Mouse (Mus musculus): Measurements from ENCODE around the gene Ksr1. TPM values are rescaled to one million over a fixed set of nuclear protein-coding genes. Genes with fewer than 3 reads are reported as not detected.
A peak's percentile ranks its signal among the peaks of the same experiment; 100 is the strongest.

The Ksr1 gene
- 3.1 and 3.5 TPM in 2 replicates for polyA plus RNA-seq (2015; fragmentation: Nextera tagmentation; extraction: Ambion mirVana)

DNA sequence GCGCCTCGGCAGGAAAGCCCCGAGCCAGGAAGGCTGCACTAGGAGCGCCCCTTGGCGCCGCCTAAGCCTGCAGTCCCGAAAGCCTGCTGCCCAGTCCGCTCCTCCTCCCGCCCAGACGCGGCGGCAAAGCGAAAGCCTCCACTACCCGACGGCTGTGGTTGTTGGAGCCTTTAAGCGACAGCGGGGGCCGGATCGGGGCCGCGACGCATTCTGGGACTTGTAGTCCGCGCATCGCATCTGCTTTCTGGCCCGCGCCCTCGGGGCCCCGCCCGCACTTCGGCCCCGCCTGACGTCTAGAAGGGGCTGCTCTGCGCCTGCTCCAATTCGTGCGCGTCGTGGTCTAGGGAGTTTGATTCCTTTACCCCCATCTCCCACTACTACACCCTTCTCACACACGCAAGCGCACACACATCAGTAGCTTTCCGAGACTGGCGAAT is at the start of gene Ksr1:
Ksr1 (minus strand) TSS at position 77 of the 437 bp plus-strand sequence.
- Histone ChIP-seq H3K27me3 (no peaks in the 10 kb centered on the region; the same call in 1 of the 2 replicates), H3K36me3 (no peaks in the 10 kb centered on the region), H3K27ac (peak within 1 kb of the TSS; percentile 95), H3K4me2 (peak within 1 kb of the TSS; percentile 72), H3K9me3 (no peaks in the 10 kb centered on the region), H3K9ac (peak within 1 kb of the TSS; percentile 94), H3K4me3 (peak within 1 kb of the TSS; percentile 68), H3K4me1 (replicated peaks) (peaks cover 35% of the 10 kb centered on the region)
- under 1% methylated on average over 42 of the region's 42 CpGs for WGBS
- peak; percentile 96 for ATAC-seq (ENCODE audit: low FRiP score)

DNA sequence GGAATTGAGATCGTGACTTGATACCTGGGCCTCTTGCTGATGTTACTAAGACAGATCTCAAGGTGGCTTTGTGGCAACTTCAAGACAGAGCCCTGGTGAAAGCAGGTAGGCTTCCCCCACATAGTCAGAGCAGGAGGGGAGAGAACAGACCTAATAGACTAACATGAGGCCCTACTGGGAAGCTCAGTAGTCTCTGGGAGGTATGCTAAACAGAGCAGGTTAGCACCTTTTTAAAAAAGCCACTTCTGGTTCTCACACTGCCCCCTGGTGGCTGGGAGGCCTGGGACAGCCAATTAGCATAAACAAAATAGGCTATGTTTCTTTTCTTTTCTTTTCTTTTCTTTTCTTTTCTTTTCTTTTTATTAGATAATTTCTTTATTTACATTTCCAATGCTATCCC is 46.0 kb upstream of the Ksr1 start:
- no peak overlapping the region for H3K27ac ChIP-seq
- no peaks in the 10 kb centered on the region for H3K36me3 ChIP-seq
- H3K4me1 ChIP-seq (replicated peaks): 0 out of 2 replicates have a peak, but pooled peaks cover 4% of the 10 kb centered on the region
- H3K4me2 ChIP-seq: no peak overlapping the region
- H3K9ac ChIP-seq: no peak overlapping the region
- no peak for ATAC-seq (ENCODE audit: low FRiP score)
- no peak overlapping the region for H3K4me3 ChIP-seq
- WGBS: 97% methylated on average over 1 of the region's 1 CpGs
- no peaks in the 10 kb centered on the region for H3K9me3 ChIP-seq
- no peaks in the 10 kb centered on the region for H3K27me3 ChIP-seq

DNA sequence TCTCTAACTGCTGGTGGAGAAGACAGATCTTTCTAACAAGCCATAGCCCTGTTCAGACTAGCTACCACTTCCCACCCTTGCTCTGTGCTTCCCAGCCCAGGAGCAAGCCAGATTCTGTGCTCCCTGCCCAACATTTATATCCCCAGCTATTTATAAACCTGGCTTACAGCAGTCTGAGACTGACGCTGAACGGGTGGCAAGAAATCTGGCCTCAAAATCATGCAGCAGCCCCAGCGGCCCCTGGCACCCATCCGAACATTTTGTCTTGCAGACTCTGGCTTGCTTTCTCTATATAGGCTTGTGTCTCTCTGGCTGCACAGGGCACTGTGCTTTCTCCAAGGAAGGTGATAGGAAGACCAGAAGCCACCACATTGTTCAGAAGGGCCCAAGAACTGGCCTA is 45.0 kb upstream of the Ksr1 start:
- no peak overlapping the region for H3K9ac ChIP-seq
- no peak overlapping the region for H3K27ac ChIP-seq
- H3K4me2 ChIP-seq: no peak overlapping the region
- H3K9me3 ChIP-seq: no peaks in the 10 kb centered on the region
- 91% methylated on average over 4 of the region's 4 CpGs for WGBS
- H3K36me3 ChIP-seq: no peaks in the 10 kb centered on the region
- no peak overlapping the region for H3K4me3 ChIP-seq
- no peaks in the 10 kb centered on the region for H3K27me3 ChIP-seq
- no peaks in the 10 kb centered on the region for H3K4me1 ChIP-seq (replicated peaks)
- no peak for ATAC-seq (ENCODE audit: low FRiP score)

DNA sequence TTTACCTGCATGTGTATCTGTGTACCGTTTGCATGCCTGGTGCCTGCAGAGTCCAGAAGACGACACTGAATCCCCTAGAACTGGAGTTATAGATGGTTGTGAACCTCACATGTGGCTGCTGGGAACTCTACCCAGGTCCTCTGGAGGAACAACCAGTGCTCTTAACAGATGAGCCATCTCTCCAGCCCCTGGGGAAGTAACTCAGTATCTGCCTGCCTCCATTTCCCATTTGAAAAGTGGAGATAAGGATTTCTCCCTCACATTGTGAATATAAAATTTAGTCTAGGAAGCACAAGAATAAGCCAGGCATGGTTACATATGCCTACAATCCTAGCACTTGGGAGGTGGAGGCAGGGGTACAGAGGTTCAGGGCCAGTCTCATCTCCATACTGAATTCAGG is 44.0 kb upstream of the Ksr1 start:
- no peak for ATAC-seq (ENCODE audit: low FRiP score)
- Histone ChIP-seq H3K9ac (no peak overlapping the region), H3K4me1 (replicated peaks) (no peaks in the 10 kb centered on the region), H3K4me3 (no peak overlapping the region), H3K27ac (no peak overlapping the region), H3K27me3 (no peaks in the 10 kb centered on the region), H3K9me3 (no peaks in the 10 kb centered on the region), H3K4me2 (no peak overlapping the region), H3K36me3 (no peaks in the 10 kb centered on the region)
- WGBS: 91% methylated on average over 2 of the region's 2 CpGs

DNA sequence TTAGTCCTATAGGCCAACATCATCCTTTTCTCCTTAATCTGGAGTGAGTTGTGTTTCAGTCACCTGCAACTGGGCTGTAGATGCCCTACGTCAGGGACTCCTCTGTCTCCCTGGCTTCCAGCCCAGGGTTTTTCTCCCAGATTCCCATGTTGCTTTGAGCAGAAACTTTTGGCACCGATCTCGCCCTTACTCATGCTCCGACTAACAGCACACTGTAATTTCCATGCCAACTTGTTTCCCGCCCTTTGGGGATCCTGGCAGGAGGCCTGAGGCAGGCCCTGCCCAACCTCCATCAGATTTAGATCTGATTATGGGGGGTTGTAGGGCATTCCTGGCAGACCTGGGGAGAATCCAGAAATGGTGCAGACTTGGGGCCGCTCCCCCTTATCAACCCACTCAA is 42.0 kb upstream of the Ksr1 start:
- Histone ChIP-seq H3K27ac (no peak overlapping the region), H3K27me3 (no peaks in the 10 kb centered on the region), H3K4me2 (no peak overlapping the region), H3K36me3 (no peaks in the 10 kb centered on the region), H3K4me1 (replicated peaks) (no peaks in the 10 kb centered on the region), H3K9me3 (no peaks in the 10 kb centered on the region), H3K4me3 (no peak overlapping the region), H3K9ac (no peak overlapping the region)
- 65% methylated on average over 6 of the region's 6 CpGs for WGBS
- no peak for ATAC-seq (ENCODE audit: low FRiP score)

DNA sequence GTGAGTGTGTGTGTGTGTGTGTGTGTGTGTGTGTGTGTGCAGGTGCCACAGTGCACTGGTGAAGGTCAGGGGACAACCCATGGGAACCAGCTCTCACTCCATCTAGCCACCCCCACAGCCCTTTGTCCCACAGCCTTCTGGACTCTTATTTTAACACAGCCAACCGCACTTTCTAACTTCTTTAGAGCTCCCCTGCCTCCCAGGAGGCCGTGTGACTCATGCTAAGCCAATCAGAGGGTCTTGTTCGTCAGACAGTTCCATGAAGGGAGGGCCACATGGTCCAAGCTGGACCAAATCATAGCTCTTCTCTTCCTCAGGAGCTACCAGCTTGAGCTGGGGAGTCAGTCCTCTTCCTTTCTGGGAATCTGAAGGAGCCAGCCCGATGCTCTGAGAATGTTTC is 41.1 kb upstream of the Ksr1 start:
- Histone ChIP-seq H3K4me1 (replicated peaks) (no peaks in the 10 kb centered on the region), H3K27ac (no peak overlapping the region), H3K4me3 (no peak overlapping the region), H3K4me2 (no peak overlapping the region), H3K9ac (no peak overlapping the region), H3K9me3 (no peaks in the 10 kb centered on the region), H3K27me3 (no peaks in the 10 kb centered on the region), H3K36me3 (no peaks in the 10 kb centered on the region)
- 65% methylated on average over 4 of the region's 4 CpGs for WGBS
- no peak for ATAC-seq (ENCODE audit: low FRiP score)

DNA sequence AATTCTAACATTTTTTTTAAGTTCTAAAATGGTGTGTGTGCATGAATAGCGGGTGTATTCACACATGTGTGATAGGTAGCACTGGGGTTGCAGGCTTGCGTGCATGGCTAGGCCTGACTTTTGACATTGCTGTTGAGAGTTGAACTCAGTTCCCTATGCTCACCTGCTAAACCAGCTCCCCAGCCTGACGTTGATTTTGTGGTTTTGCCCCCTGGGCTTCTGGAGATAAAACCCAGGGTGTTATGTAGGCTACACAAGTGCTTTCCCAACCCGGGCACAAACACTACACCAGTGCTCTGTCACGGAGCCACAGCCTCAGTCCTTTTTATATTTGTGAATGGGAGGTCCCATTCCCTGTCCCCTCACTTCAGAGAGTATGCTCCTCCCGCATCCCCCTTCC is 39.5 kb upstream of the Ksr1 start:
- no peak overlapping the region for H3K4me3 ChIP-seq
- H3K27me3 ChIP-seq: no peaks in the 10 kb centered on the region
- H3K4me1 ChIP-seq (replicated peaks): no peaks in the 10 kb centered on the region
- 91% methylated on average over 6 of the region's 6 CpGs for WGBS
- no peaks in the 10 kb centered on the region for H3K9me3 ChIP-seq
- no peak overlapping the region for H3K9ac ChIP-seq
- H3K36me3 ChIP-seq: no peaks in the 10 kb centered on the region
- H3K27ac ChIP-seq: no peak overlapping the region
- no peak overlapping the region for H3K4me2 ChIP-seq
- no peak for ATAC-seq (ENCODE audit: low FRiP score)

DNA sequence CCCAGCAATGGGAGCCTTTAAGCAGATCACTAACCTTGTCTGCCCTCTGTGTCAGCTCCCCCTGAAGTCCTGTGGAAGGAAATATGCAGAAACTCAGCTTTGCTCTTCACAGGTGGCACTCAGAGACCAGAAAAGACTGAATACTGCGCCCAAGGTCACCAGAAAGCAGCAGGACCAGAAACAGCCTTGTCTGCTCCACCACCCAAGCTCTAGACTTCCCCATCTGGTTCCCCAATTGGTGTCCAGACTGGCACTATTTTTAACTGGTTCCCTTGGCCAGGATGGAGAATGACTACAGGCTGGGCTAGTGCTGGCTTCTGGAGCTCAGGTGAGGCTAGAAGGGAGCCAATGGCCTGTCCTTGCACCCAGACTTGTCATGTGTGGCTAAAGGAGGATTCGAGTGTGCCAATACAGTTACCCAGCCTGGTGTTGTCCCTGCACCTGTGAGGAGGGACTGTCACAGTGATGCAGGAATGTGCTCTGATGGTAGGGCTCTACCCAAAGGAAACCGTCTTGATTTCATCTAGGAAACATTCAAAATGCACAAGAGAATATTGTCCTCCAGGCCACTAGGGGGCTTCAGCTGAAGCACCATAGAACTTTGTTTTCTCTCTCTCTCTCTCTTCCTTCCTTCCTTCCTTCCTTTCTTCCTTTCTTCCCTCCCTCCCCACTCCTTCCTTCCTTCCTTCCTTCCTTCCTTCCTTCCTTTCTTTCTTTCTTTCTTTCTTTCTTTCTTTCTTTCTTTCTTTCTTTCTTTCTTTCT is 38.1 kb upstream of the Ksr1 start:
- 87% methylated on average over 3 of the region's 3 CpGs for whole genome bisulfite sequencing
- Histone ChIP-seq H3K4me2 (no peak overlapping the region), H3K36me3 (no peaks in the 10 kb centered on the region), H3K9ac (no peak overlapping the region), H3K4me1 (replicated peaks) (no peaks in the 10 kb centered on the region), H3K4me3 (no peak overlapping the region), H3K27me3 (no peaks in the 10 kb centered on the region), H3K9me3 (no peaks in the 10 kb centered on the region), H3K27ac (no peak overlapping the region)
- no peak for ATAC-seq (ENCODE audit: low FRiP score)

DNA sequence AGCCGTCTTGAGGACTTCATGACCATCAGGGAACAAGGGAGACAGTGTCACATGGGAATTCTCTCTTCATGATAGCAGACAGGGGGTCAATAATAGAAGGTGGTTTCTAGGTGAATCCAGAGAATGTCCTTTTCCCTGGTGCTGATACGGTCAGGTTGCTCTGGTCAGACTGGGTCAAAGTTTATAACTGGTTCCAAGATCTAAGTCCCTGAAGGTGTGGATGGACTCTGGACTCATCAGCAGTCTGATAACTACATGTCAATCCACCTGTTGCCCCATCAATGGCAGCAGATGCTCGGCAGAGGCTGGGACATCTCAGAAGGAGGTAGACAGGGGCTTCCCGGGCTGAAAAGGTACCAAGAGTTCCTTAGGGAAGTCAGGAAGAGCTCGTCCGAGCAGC is 37.2 kb upstream of the Ksr1 start:
- H3K9me3 ChIP-seq: no peaks in the 10 kb centered on the region
- 92% methylated on average over 6 of the region's 6 CpGs for WGBS
- H3K9ac ChIP-seq: no peak overlapping the region
- ATAC-seq (ENCODE audit: low FRiP score): no peak
- no peak overlapping the region for H3K4me3 ChIP-seq
- H3K36me3 ChIP-seq: no peaks in the 10 kb centered on the region
- no peak overlapping the region for H3K4me2 ChIP-seq
- no peak overlapping the region for H3K27ac ChIP-seq
- no peaks in the 10 kb centered on the region for H3K4me1 ChIP-seq (replicated peaks)
- H3K27me3 ChIP-seq: no peaks in the 10 kb centered on the region

DNA sequence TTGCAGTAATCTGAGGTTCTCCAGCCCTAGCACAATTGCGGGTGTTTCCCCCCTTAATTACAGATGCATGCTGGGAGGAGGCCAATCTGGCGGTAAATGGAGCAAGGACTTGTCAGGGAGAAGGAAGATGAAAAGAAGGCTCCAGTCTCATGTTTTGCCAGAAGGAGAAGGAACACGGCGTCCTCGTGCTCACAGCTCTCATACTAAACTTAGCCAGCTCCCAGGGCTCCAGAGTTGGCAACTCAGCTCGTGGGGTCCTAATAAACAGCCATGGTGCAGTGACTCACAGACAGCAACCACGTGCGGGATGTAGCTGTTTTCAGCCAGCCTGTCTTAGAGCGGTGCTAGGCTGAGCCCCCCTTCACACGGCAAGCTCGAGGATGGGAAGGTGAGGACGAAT is 36.7 kb upstream of the Ksr1 start:
- Histone ChIP-seq H3K4me3 (no peak overlapping the region), H3K27ac (no peak overlapping the region), H3K27me3 (no peaks in the 10 kb centered on the region), H3K9me3 (no peaks in the 10 kb centered on the region), H3K4me2 (no peak overlapping the region), H3K36me3 (no peaks in the 10 kb centered on the region), H3K9ac (no peak overlapping the region), H3K4me1 (replicated peaks) (no peaks in the 10 kb centered on the region)
- no peak for ATAC-seq (ENCODE audit: low FRiP score)
- WGBS: 80% methylated on average over 12 of the region's 12 CpGs

DNA sequence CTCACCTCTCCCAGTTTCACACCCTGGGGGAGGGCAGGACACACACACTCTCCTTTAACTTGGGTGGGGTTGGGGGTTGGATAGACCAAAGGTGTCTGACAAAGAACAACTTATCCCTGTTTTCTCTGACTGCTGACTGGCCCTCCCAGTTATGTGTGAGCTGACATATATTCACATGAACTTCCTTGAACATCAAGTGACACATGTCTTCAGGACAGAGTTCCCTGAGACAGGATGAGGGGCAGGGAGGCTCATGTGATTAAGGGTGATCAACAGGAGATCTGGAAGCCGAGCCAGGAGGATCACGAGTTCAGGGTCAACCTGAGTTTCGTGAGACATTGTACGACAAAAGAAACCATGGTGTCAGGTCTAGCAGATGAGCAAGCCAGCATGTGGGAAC is 35.7 kb upstream of the Ksr1 start:
- Histone ChIP-seq H3K9me3 (no peaks in the 10 kb centered on the region), H3K4me1 (replicated peaks) (no peaks in the 10 kb centered on the region), H3K36me3 (no peaks in the 10 kb centered on the region), H3K9ac (no peak overlapping the region), H3K4me2 (no peak overlapping the region), H3K27me3 (no peaks in the 10 kb centered on the region), H3K4me3 (no peak overlapping the region), H3K27ac (no peak overlapping the region)
- 84% methylated on average over 4 of the region's 4 CpGs for WGBS
- no peak for ATAC-seq (ENCODE audit: low FRiP score)

DNA sequence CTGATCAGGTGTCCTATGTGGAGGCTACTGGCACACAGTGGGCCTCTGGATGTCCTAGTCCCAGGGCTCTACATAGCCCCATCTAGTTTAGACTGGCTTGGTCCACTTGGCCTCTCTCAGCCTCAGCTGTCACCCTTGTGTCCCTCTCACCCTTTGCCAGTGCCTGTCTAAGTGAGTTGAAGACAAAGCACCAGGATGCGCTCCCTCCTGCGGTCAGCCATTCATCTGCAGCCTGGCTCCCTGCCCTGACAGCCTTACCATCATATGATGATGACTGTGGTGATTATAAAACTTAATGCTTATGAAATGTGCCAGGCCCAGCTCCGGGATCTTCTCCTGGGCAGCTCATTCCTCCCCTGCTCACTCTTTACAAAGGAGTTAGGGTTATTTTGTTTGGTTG is 30.5 kb upstream of the Ksr1 start:
- 88% methylated on average over 3 of the region's 3 CpGs for WGBS
- no peak overlapping the region for H3K9ac ChIP-seq
- H3K36me3 ChIP-seq: no peaks in the 10 kb centered on the region

DNA sequence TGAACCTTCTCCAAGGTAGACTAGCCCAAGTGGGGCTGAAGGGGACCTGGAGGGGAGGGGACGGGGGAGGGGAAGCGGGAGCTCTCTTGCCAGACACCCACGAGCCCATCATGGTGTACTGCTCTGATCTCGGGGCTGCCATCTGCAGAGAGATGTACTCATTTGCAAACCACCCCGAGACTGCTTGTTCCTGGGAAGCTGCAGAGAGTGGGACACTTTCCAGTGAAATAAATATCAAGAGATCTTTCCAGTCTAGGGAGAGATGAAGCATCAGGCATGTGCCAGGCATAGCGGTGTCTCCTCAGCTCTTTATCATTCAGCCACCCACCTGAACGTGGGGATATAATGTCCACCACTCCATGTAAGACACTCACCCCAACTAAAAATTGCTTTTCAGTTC is 25.8 kb upstream of the Ksr1 start:
- Histone ChIP-seq H3K9me3 (no peaks in the 10 kb centered on the region), H3K4me1 (replicated peaks) (no peaks in the 10 kb centered on the region), H3K27me3 (no peaks in the 10 kb centered on the region), H3K4me2 (no peak overlapping the region), H3K4me3 (no peak overlapping the region), H3K27ac (no peak overlapping the region), H3K36me3 (no peaks in the 10 kb centered on the region), H3K9ac (no peak overlapping the region)
- 83% methylated on average over 7 of the region's 7 CpGs for WGBS
- no peak for ATAC-seq (ENCODE audit: low FRiP score)

More for the DNA sequence above, 30.5 kb upstream of the Ksr1 start:
- Histone ChIP-seq H3K4me2 (no peak overlapping the region), H3K4me3 (no peak overlapping the region), H3K9me3 (no peaks in the 10 kb centered on the region), H3K27me3 (no peaks in the 10 kb centered on the region), H3K4me1 (replicated peaks) (no peaks in the 10 kb centered on the region), H3K27ac (no peak overlapping the region)
- ATAC-seq (ENCODE audit: low FRiP score): no peak
